Mouse (Mus musculus): ENCODE results near the gene Zfp760.

GRCm38 (mm10) chr17:21693342-21693741 lies 14.2 kb upstream of the Zfp760 start:
- no peak for TF ChIP-seq GATA1 (IDR thresholded peaks at IDR 0.05; ENCODE audit: borderline replicate concordance, low read length)
- TF ChIP-seq FLI1 (IDR thresholded peaks at IDR 0.05; ENCODE audit: low read length): no peak

All from megakaryocyte, embryonic 14.5 days (primary cell).